Mouse (Mus musculus) lung, postnatal 0 days (tissue): Measurements from ENCODE around the gene Sat1. TPM values are rescaled to one million over a fixed set of nuclear protein-coding genes. Genes with fewer than 3 reads are reported as not detected.

Experiments used
- ATAC-seq: fragments of 200-750 bp; cut with Nextera tagmentation; 2 replicates; pipeline ENCODE4 v1.8.0; 2017; ENCODE audit warnings: moderate library complexity
- DNase-seq: peaks from one replicate; pipeline ENCODE4 v3.0.0-alpha.2; 2016; ENCODE audit warnings: low spot score
- H3K27ac ChIP-seq: fragments of 300-500 bp; sonication (generic); 2 replicates; pipeline ENCODE4 v1.5.1; 2014; ENCODE audit warnings: antibody characterized with exemption, mild to moderate bottlenecking, low read length, mixed read lengths
- H3K27me3 ChIP-seq: fragments of 300-500 bp; sonication (generic); replicated peaks from 2 replicates; pipeline ENCODE4 v1.6.1; 2014; ENCODE audit warnings: low read length, mixed read lengths; ENCODE audit not compliant: insufficient read depth
- H3K36me3 ChIP-seq: fragments of 300-500 bp; sonication (generic); 2 replicates; pipeline ENCODE4 v1.6.1; 2014; ENCODE audit warnings: low read length, mixed read lengths; ENCODE audit not compliant: insufficient read depth
- H3K4me1 ChIP-seq: fragments of 300-500 bp; sonication (generic); 2 replicates; pipeline ENCODE4 v1.6.1; 2014; ENCODE audit warnings: antibody characterized with exemption, low read depth, low read length, mixed read lengths; ENCODE audit not compliant: insufficient read depth
- H3K4me2 ChIP-seq: fragments of 300-500 bp; sonication (generic); replicated peaks from 2 replicates; pipeline ENCODE4 v1.6.1; 2014; ENCODE audit warnings: low read depth, mild to moderate bottlenecking, low read length, moderate library complexity, mixed read lengths
- H3K4me3 ChIP-seq: fragments of 300-500 bp; sonication (generic); 2 replicates; pipeline ENCODE4 v1.5.1; 2014; ENCODE audit warnings: low read depth, low read length
- H3K9ac ChIP-seq: fragments of 300-500 bp; sonication (generic); replicated peaks from 2 replicates; pipeline ENCODE4 v1.6.1; 2014; ENCODE audit warnings: low read depth, mild to moderate bottlenecking
- H3K9me3 ChIP-seq: fragments of 300-500 bp; sonication (generic); 2 replicates; pipeline ENCODE4 v1.6.1; 2016; ENCODE audit warnings: low read length, mixed read lengths
- CTCF ChIP-seq: IDR thresholded peaks from 2 replicates; pipeline ENCODE4 v1.5.1; 2016; ENCODE audit warnings: antibody characterized with exemption, mild to moderate bottlenecking
- EP300 ChIP-seq: IDR thresholded peaks from 2 replicates; pipeline ENCODE4 v1.6.1; 2016; ENCODE audit warnings: antibody characterized with exemption, mild to moderate bottlenecking, control low read depth
- WGBS: fragments of 180-500 bp; shearing (Covaris S2); extraction: QIAGEN DNeasy Blood & Tissue Kit; methylation state at CpG from one replicate; pipeline ENCODE4 v1.1.7; 2014; 5-methylcytosine and 5-hydroxymethylcytosine counted together
- polyA plus RNA-seq: library from polyadenylated mRNA; unstranded; fragments of >200 nt; fragmentation: Nextera tagmentation; extraction: Ambion mirVana; gene quantifications from 2 replicates; pipeline ENCODE4 v1.2.1, GENCODE M21; 2015

The Sat1 gene
- polyA plus RNA-seq = 420 and 480 TPM in 2 replicates

GRCm38 (mm10) chrX:155216271-155216670 is at the start of gene Sat1:
TSS of gene Sat1 (minus strand) at chrX:155216449.
- 17% methylated on average over 25 of the region's 26 CpGs for WGBS
- no peaks in the 10 kb centered on the region for H3K36me3 ChIP-seq
- TF ChIP-seq EP300 (0 out of 2 replicates have a peak, but pooled peaks have one; percentile 48), CTCF (peak; percentile 84)
- peak; percentile 97 for DNase-seq
- peak within 1 kb of the TSS; percentile 52 for H3K4me2 ChIP-seq
- peak; percentile 98 for ATAC-seq
- H3K4me1 ChIP-seq = no peaks in the 10 kb centered on the region
- peak within 1 kb of the TSS; percentile 91 for H3K27ac ChIP-seq
- H3K9ac ChIP-seq = peak within 1 kb of the TSS; percentile 59
- H3K9me3 ChIP-seq = no peaks in the 10 kb centered on the region
- no peaks in the 10 kb centered on the region for H3K27me3 ChIP-seq
- peak within 1 kb of the TSS; percentile 64 for H3K4me3 ChIP-seq

- H3K27ac ChIP-seq = peak overlapping the region; percentile 97
- no peak for ATAC-seq
These were observed 46.6 kb upstream of the Sat1 start for GRCm38 (mm10) chrX:155262915-155263252.

GRCm38 (mm10) chrX:155262235-155262914 is 46.1 kb upstream of the Sat1 start, which contains the start of gene Acot9:
TSS of gene Acot9 (plus strand) at chrX:155262443.
- peak; percentile 95 for DNase-seq
- peak; percentile 99 for ATAC-seq
- 15% methylated on average over 28 of the region's 37 CpGs for WGBS
- Histone ChIP-seq H3K27me3 (no peaks in the 10 kb centered on the region), H3K9ac (peak within 1 kb of the TSS; percentile 77), H3K4me1 (no peaks in the 10 kb centered on the region), H3K9me3 (no peaks in the 10 kb centered on the region), H3K4me2 (peak within 1 kb of the TSS; percentile 34; the same call in 1 of the 2 replicates), H3K36me3 (no peaks in the 10 kb centered on the region), H3K4me3 (peak within 1 kb of the TSS; percentile 58), H3K27ac (peak within 1 kb of the TSS; percentile 97)
- TF ChIP-seq CTCF (peak; percentile 65), EP300 (no peak; the same call in 1 of the 2 replicates)

More at GRCm38 (mm10) chrX:155262915-155263252, 46.6 kb upstream of the Sat1 start:
- Histone ChIP-seq H3K4me2 (peak overlapping the region; percentile 34; the same call in 1 of the 2 replicates), H3K9me3 (no peaks in the 10 kb centered on the region), H3K9ac (peak overlapping the region; percentile 77), H3K4me3 (peak overlapping the region; percentile 58), H3K36me3 (no peaks in the 10 kb centered on the region), H3K27me3 (no peaks in the 10 kb centered on the region), H3K4me1 (no peaks in the 10 kb centered on the region)
- TF ChIP-seq EP300 = peak; percentile 81; the same call in 1 of the 2 replicates
- TF ChIP-seq CTCF = no peak
- 11% methylated on average over 1 of the region's 1 CpGs for WGBS
- no peak for DNase-seq

- no peak overlapping the region for H3K27ac ChIP-seq
- no peak for DNase-seq
- TF ChIP-seq EP300 (no peak), CTCF (no peak)
These were observed 40.6 kb upstream of the Sat1 start for GRCm38 (mm10) chrX:155256856-155257255.

GRCm38 (mm10) chrX:155218277-155218676 is 2.0 kb upstream of the Sat1 start:
- WGBS = 50% methylated on average over 2 of the region's 2 CpGs

More at GRCm38 (mm10) chrX:155256856-155257255, 40.6 kb upstream of the Sat1 start:
- Histone ChIP-seq H3K4me3 (no peak overlapping the region), H3K36me3 (no peaks in the 10 kb centered on the region), H3K4me2 (no peak overlapping the region), H3K9me3 (no peaks in the 10 kb centered on the region), H3K27me3 (no peaks in the 10 kb centered on the region), H3K4me1 (no peaks in the 10 kb centered on the region), H3K9ac (no peak overlapping the region)
- ATAC-seq = no peak

GRCm38 (mm10) chrX:155215501-155216248 is 574 bp downstream of the Sat1 start:
- Histone ChIP-seq H3K4me3 (peak overlapping the region; percentile 64), H3K9me3 (no peaks in the 10 kb centered on the region), H3K27ac (peak overlapping the region; percentile 91), H3K4me2 (peak overlapping the region; percentile 52), H3K9ac (peak overlapping the region; percentile 59), H3K4me1 (no peaks in the 10 kb centered on the region), H3K36me3 (no peaks in the 10 kb centered on the region), H3K27me3 (no peaks in the 10 kb centered on the region)
- 13% methylated on average over 22 of the region's 24 CpGs for WGBS
- ATAC-seq (peak; percentile 52), DNase-seq (peak; percentile 35)
- TF ChIP-seq CTCF (no peak), EP300 (no peak)

More at GRCm38 (mm10) chrX:155218277-155218676, 2.0 kb upstream of the Sat1 start:
- TF ChIP-seq CTCF (no peak), EP300 (no peak)
- Histone ChIP-seq H3K9ac (no peak overlapping the region), H3K4me1 (no peaks in the 10 kb centered on the region), H3K27me3 (no peaks in the 10 kb centered on the region), H3K4me3 (no peak overlapping the region), H3K9me3 (no peaks in the 10 kb centered on the region), H3K36me3 (no peaks in the 10 kb centered on the region), H3K27ac (no peak overlapping the region), H3K4me2 (no peak overlapping the region)
- ATAC-seq = no peak
- DNase-seq = peak; percentile 13
